Mouse (Mus musculus) lung, postnatal 0 days (tissue): Measurements from ENCODE around the gene Tmem238. TPM values are rescaled to one million over a fixed set of nuclear protein-coding genes. Genes with fewer than 3 reads are reported as not detected.
"Not testable (repeated sequence)": the region's sequence is repeated elsewhere in the genome, so short reads cannot be mapped to it uniquely, and the experiment has no call there.

Experiments used
- ATAC-seq: fragments of 200-750 bp; cut with Nextera tagmentation; 2 replicates; pipeline ENCODE4 v1.8.0; 2017; ENCODE audit warnings: moderate library complexity
- DNase-seq: peaks from one replicate; pipeline ENCODE4 v3.0.0-alpha.2; 2016; ENCODE audit warnings: low spot score
- H3K27ac ChIP-seq: fragments of 300-500 bp; sonication (generic); 2 replicates; pipeline ENCODE4 v1.5.1; 2014; ENCODE audit warnings: antibody characterized with exemption, mild to moderate bottlenecking, low read length, mixed read lengths
- H3K27me3 ChIP-seq: fragments of 300-500 bp; sonication (generic); replicated peaks from 2 replicates; pipeline ENCODE4 v1.6.1; 2014; ENCODE audit warnings: low read length, mixed read lengths; ENCODE audit not compliant: insufficient read depth
- H3K36me3 ChIP-seq: fragments of 300-500 bp; sonication (generic); 2 replicates; pipeline ENCODE4 v1.6.1; 2014; ENCODE audit warnings: low read length, mixed read lengths; ENCODE audit not compliant: insufficient read depth
- H3K4me1 ChIP-seq: fragments of 300-500 bp; sonication (generic); 2 replicates; pipeline ENCODE4 v1.6.1; 2014; ENCODE audit warnings: antibody characterized with exemption, low read depth, low read length, mixed read lengths; ENCODE audit not compliant: insufficient read depth
- H3K4me2 ChIP-seq: fragments of 300-500 bp; sonication (generic); replicated peaks from 2 replicates; pipeline ENCODE4 v1.6.1; 2014; ENCODE audit warnings: low read depth, mild to moderate bottlenecking, low read length, moderate library complexity, mixed read lengths
- H3K4me3 ChIP-seq: fragments of 300-500 bp; sonication (generic); 2 replicates; pipeline ENCODE4 v1.5.1; 2014; ENCODE audit warnings: low read depth, low read length
- H3K9ac ChIP-seq: fragments of 300-500 bp; sonication (generic); replicated peaks from 2 replicates; pipeline ENCODE4 v1.6.1; 2014; ENCODE audit warnings: low read depth, mild to moderate bottlenecking
- H3K9me3 ChIP-seq: fragments of 300-500 bp; sonication (generic); 2 replicates; pipeline ENCODE4 v1.6.1; 2016; ENCODE audit warnings: low read length, mixed read lengths
- CTCF ChIP-seq: IDR thresholded peaks from 2 replicates; pipeline ENCODE4 v1.5.1; 2016; ENCODE audit warnings: antibody characterized with exemption, mild to moderate bottlenecking
- EP300 ChIP-seq: IDR thresholded peaks from 2 replicates; pipeline ENCODE4 v1.6.1; 2016; ENCODE audit warnings: antibody characterized with exemption, mild to moderate bottlenecking, control low read depth
- WGBS: fragments of 180-500 bp; shearing (Covaris S2); extraction: QIAGEN DNeasy Blood & Tissue Kit; methylation state at CpG from one replicate; pipeline ENCODE4 v1.1.7; 2014; 5-methylcytosine and 5-hydroxymethylcytosine counted together
- polyA plus RNA-seq: library from polyadenylated mRNA; unstranded; fragments of >200 nt; fragmentation: Nextera tagmentation; extraction: Ambion mirVana; gene quantifications from 2 replicates; pipeline ENCODE4 v1.2.1, GENCODE M21; 2015

Tmem238 gene
- polyA plus RNA-seq, 1 experiment from 2014 or later: 45.4 TPM

DNA sequence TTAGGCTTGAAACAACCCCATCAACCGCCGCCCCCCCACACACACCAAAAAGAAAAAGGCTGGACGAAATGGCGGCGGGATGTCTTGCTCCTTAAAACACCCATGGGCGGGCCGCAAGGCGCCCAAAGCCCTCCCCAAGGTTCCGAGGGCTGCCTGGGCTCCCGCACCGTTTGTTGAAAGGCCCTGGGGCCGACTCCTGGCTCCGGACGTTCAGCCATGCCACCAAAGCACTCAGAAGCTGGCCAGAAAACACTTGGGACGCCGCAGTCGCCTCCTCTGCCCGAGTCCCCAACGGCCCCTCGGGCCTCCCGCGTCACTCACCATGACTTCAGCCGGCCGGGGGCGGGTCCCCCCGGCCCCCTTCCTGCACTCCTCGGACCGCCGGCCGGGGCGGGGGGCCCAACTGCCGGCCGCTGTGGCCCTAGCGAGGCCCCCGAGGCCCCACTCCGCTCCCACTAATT lies 22.4 kb upstream of the Tmem238 start:
- no peak for ATAC-seq
- Histone ChIP-seq H3K4me1 (no peaks in the 10 kb centered on the region; the same call in 1 of the 2 replicates), H3K27me3 (no peaks in the 10 kb centered on the region), H3K4me3 (peak overlapping the region; percentile 97), H3K36me3 (no peaks in the 10 kb centered on the region; the same call in 1 of the 2 replicates), H3K9ac (peak overlapping the region; percentile 94), H3K9me3 (no peaks in the 10 kb centered on the region), H3K4me2 (peak overlapping the region; percentile 78), H3K27ac (peak overlapping the region; percentile 96)
- no peak for TF ChIP-seq CTCF
- DNase-seq: peak; percentile 57
- under 1% methylated on average over 21 of the region's 36 CpGs for WGBS

DNA sequence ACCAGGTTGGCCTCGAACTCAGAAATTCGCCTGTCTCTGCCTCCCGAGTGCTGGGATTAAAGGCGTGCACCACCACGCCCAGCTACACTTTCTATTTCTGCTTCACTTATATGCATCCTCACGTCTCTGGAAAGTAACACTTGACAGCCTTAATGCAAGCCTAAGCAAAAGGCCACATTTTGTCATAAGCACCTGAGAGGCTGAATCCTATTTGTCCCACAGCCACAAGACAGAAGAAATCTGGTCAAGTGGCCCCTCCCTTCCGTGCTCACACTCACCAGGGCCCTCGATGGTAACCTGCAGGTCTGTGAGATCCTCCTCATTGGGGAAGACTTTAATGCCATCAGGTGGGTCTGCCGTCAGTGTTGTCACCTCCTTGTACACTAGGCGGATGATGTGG lies 21.7 kb upstream of the Tmem238 start:
- 25% methylated on average over 10 of the region's 10 CpGs for WGBS
- not testable (repeated sequence) for H3K27me3 ChIP-seq, H3K4me1 ChIP-seq, H3K27ac ChIP-seq, H3K36me3 ChIP-seq, ATAC-seq, H3K9me3 ChIP-seq, DNase-seq
- Histone ChIP-seq H3K4me3 (peak overlapping the region; percentile 97), H3K9ac (peak overlapping the region; percentile 94), H3K4me2 (peak overlapping the region; percentile 78)

DNA sequence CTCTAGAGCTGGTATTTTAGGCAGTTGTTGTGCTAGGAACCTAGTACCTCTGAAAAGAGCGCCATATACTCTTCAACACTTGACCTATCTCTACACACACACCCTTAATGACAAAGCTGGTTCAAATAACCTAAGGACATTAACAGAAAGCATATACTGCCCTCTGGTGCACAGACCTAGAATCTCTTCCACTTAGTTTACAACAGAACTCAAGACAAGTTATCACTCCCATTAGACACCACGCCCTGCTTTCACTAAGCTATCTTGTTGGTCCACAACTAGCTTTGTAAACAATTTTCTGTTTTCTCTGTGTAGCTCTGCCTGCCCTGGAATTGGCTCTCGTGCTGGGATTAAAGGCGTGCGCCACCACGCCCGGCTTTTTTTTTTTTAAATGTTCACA lies 17.3 kb upstream of the Tmem238 start:
- WGBS: 81% methylated on average over 7 of the region's 7 CpGs
- no peaks in the 10 kb centered on the region for H3K9me3 ChIP-seq
- H3K4me2 ChIP-seq: no peak overlapping the region
- DNase-seq (peak; percentile 81), ATAC-seq (peak; percentile 61)
- H3K4me3 ChIP-seq: no peak overlapping the region
- TF ChIP-seq CTCF (peak; percentile 75), EP300 (no peak)
- no peak overlapping the region for H3K9ac ChIP-seq
- H3K27ac ChIP-seq: no peak overlapping the region
- no peaks in the 10 kb centered on the region for H3K27me3 ChIP-seq
- H3K36me3 ChIP-seq: peaks cover 12% of the 10 kb centered on the region; the same call in 1 of the 2 replicates
- no peaks in the 10 kb centered on the region for H3K4me1 ChIP-seq

- H3K36me3 ChIP-seq: peaks cover 16% of the 10 kb centered on the region; the same call in 1 of the 2 replicates
- no peak overlapping the region for H3K27ac ChIP-seq
- no peak overlapping the region for H3K4me3 ChIP-seq
- peak; percentile 64 for DNase-seq
- no peaks in the 10 kb centered on the region for H3K27me3 ChIP-seq
- ATAC-seq: peak; percentile 79
- no peak overlapping the region for H3K4me2 ChIP-seq
- no peak overlapping the region for H3K9ac ChIP-seq
- TF ChIP-seq CTCF (0 out of 2 replicates have a peak, but pooled peaks have one; percentile 16), EP300 (0 out of 2 replicates have a peak, but pooled peaks have one; percentile 29)
- no peaks in the 10 kb centered on the region for H3K4me1 ChIP-seq
- H3K9me3 ChIP-seq: no peaks in the 10 kb centered on the region
Measured at GRCm38 (mm10) chr7:4802247-4802646, 12.8 kb upstream of the Tmem238 start.

DNA sequence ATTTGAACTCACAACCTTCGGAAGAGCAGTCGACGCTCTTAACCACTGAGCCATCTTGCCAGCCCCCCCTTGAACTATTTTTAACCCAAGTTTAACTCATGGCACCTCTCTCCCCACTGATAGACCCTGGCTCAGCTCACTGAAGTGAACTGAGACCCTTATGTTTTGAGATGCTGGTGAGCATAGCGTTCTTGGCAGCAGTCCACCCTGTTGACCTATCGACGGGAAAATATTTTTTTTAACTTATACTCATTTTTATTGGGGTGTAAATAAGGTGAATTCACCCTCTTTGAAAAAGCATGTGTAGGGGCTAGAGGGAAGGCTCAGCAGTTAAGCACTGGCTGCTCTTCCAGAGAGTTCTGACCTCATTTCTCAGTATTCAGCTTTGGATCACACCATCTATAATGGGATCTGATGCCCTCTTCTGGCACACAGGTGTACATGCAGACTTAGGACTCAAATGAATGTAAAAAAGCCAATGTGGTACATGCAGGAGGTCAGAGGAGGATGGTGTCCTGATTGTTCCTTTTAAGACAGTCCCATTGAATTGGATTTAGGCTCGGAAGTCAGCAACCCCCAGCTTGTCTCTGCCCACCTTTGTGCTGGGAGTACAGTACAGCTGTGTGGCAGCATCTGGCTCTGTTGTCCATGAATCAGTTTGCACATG lies 6.4 kb upstream of the Tmem238 start:
- Histone ChIP-seq H3K9me3 (no peaks in the 10 kb centered on the region), H3K9ac (no peak overlapping the region), H3K4me1 (0 out of 2 replicates have a peak, but pooled peaks cover 4% of the 10 kb centered on the region), H3K36me3 (peaks cover 5% of the 10 kb centered on the region; the same call in 1 of the 2 replicates), H3K27ac (no peak overlapping the region), H3K4me2 (no peak overlapping the region), H3K27me3 (no peaks in the 10 kb centered on the region), H3K4me3 (no peak overlapping the region)
- TF ChIP-seq EP300 (no peak), CTCF (peak; percentile 86)
- ATAC-seq (no peak), DNase-seq (peak; percentile 82)
- whole genome bisulfite sequencing: 63% methylated on average over 7 of the region's 7 CpGs

- Histone ChIP-seq H3K9me3 (no peaks in the 10 kb centered on the region), H3K4me3 (no peak overlapping the region), H3K27me3 (no peaks in the 10 kb centered on the region), H3K27ac (no peak overlapping the region), H3K9ac (no peak overlapping the region), H3K4me2 (no peak overlapping the region), H3K36me3 (peaks cover 5% of the 10 kb centered on the region; the same call in 1 of the 2 replicates), H3K4me1 (0 out of 2 replicates have a peak, but pooled peaks cover 4% of the 10 kb centered on the region)
- ATAC-seq: no peak
- TF ChIP-seq EP300: no peak
- no peak for TF ChIP-seq CTCF
- 64% methylated on average over 3 of the region's 3 CpGs for WGBS
- no peak for DNase-seq
Measured at GRCm38 (mm10) chr7:4794631-4795168, 5.2 kb upstream of the Tmem238 start.
